Mouse (Mus musculus) frontal cortex, postnatal 36 days (tissue): Measurements from ENCODE around the gene Vmn1r33.
"Not testable (repeated sequence)": the region's sequence is repeated elsewhere in the genome, so short reads cannot be mapped to it uniquely, and the experiment has no call there.

Experiments
- DNase-seq, 2 experiments: peaks; one replicate each; pipeline ENCODE4 v3.0.0; 2022; ENCODE audit warnings: low spot score in 2 of 2

Gene Vmn1r33

GRCm38 (mm10) chr6:66618182-66618581 lies at the start of gene Vmn1r33:
TSS of gene Vmn1r33 (minus strand) at chr6:66618282.
- not testable (repeated sequence) for DNase-seq

- no peak for DNase-seq
Observed at GRCm38 (mm10) chr6:66643779-66644178, 25.7 kb upstream of the Vmn1r33 start, which contains the start of gene Vmn1r34. TSS of gene Vmn1r34 (minus strand) at chr6:66643879.

- DNase-seq = no peak
Observed at GRCm38 (mm10) chr6:66595804-66596203, 22.3 kb downstream of the Vmn1r33 start.
